Mouse (Mus musculus): ENCODE results near the gene Ago4. TPM values are rescaled to one million over a fixed set of nuclear protein-coding genes. Genes with fewer than 3 reads are reported as not detected.

Gene Ago4
- polyA plus RNA-seq, 1 experiment from 2014 or later: 1.2 TPM

DNA sequence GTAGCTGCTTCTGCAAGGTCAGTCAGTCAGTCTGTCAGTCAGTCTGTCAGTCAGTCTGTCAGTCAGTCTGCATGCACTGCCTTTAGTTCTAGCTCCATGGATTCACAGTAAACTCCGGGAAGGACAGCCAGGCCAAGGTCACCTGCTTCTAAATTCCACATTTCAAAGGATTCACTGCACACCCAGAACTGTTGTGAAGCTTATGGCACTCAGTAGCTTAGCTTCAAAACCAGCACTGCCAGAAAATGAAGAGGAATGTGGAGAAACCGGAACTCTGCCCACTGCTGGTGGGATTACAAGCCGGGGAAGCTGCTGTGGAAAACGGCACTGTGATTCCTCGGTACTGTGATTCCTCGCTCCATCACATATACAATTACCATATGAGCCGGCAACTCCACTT, 77.8 kb downstream of the Ago4 start:
- Histone ChIP-seq H3K27me3 (ENCODE audit: low read depth, poor library complexity, severe bottlenecking) (no peaks in the 10 kb centered on the region), H3K9me3 (replicated peaks) (no peaks in the 10 kb centered on the region), H3K4me1 (no peaks in the 10 kb centered on the region), H3K4me3 (no peak overlapping the region), H3K36me3 (peaks cover 100% of the 10 kb centered on the region), H3K27ac (no peak overlapping the region)
- 91% methylated on average over 7 of the region's 7 CpGs for WGBS
- DNase-seq (ENCODE audit: low spot score): no peak

DNA sequence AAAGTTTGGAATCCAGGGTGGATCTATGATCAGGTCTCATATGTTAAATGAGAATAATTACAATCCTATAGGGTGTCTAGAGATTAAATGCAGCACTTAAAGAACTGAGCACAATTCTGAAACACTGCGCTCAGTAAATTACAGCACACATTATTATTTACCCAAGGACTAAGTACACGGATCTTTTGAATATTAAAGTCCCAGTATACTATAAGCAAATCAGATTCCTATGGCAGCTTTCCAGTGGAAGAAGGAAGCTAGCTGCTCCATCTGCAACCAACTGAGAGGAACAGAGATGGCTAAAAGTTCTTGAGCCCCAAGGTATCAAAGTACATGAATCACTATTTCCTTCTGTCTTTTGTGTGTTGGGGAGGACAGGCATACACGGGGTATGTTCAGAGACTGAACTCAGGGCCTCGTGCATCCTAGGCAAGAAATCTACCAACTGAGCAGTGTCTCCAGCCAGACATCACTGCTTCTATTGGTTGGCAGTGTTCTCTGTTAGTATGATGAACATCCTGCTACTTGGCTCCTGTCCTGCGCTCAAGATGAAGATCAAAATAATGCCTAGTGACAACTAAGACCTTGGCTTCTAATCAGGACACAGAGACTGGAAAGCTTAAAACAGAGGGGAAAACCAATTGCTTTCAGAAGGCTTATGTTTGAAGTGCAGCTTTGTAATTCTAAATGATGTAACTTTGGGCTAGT, 78.6 kb downstream of the Ago4 start:
- Histone ChIP-seq H3K9me3 (replicated peaks) (no peaks in the 10 kb centered on the region), H3K27me3 (ENCODE audit: low read depth, poor library complexity, severe bottlenecking) (no peaks in the 10 kb centered on the region), H3K36me3 (peaks cover 99% of the 10 kb centered on the region), H3K4me1 (no peaks in the 10 kb centered on the region), H3K27ac (no peak overlapping the region), H3K4me3 (no peak overlapping the region)
- 96% methylated on average over 5 of the region's 5 CpGs for WGBS
- DNase-seq (ENCODE audit: low spot score): no peak

DNA sequence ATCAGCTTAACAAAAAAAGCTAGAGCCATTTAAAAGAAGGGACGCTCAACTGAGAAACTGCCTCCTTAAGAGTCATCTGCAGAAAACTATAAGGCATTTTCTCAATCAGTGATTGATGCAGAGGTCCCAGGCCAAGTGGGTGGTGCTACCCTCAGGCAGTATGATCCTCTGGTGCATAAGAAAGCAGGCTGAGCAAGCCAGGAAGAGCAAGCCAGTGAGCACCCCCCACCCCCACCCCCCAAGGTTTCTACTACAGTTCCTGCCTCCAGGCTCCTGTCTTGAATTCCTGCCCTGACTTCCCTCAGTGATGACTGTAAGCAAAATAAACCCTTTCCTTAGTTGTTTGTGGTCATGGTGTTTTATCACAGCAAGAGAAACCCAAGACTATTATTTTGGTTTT, 83.0 kb downstream of the Ago4 start:
- H3K36me3 ChIP-seq: peaks cover 91% of the 10 kb centered on the region
- no peaks in the 10 kb centered on the region for H3K27me3 ChIP-seq (ENCODE audit: low read depth, poor library complexity, severe bottlenecking)
- no peaks in the 10 kb centered on the region for H3K9me3 ChIP-seq (replicated peaks)
- DNase-seq (ENCODE audit: low spot score): no peak
- 92% methylated on average over 1 of the region's 1 CpGs for WGBS
- no peak overlapping the region for H3K27ac ChIP-seq
- H3K4me1 ChIP-seq: no peaks in the 10 kb centered on the region
- H3K4me3 ChIP-seq: no peak overlapping the region

DNA sequence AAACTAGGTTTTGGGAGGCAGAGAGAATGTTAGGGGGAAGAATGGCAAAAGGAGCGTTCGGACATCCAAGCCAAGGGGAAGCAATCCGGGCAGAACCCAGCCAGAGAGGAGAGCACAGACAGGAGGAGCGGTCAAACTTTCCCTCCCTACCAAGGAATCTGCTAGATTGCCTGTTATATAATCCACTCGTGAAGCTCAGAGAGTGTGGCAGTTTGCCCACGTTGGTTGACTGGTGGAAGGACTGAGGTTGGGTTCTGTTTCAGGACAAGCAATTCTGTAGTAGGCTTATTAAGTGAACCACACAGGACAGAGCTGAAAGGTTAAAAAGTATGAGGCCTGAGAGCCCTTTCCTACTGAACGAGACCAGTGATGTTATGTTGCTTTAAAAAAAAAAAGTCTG, 86.1 kb downstream of the Ago4 start:
- no peaks in the 10 kb centered on the region for H3K9me3 ChIP-seq (replicated peaks)
- no peak overlapping the region for H3K4me3 ChIP-seq
- no peak overlapping the region for H3K27ac ChIP-seq
- H3K27me3 ChIP-seq (ENCODE audit: low read depth, poor library complexity, severe bottlenecking): no peaks in the 10 kb centered on the region
- no peaks in the 10 kb centered on the region for H3K4me1 ChIP-seq
- DNase-seq (ENCODE audit: low spot score): no peak
- 89% methylated on average over 7 of the region's 7 CpGs for WGBS
- H3K36me3 ChIP-seq: peaks cover 81% of the 10 kb centered on the region

DNA sequence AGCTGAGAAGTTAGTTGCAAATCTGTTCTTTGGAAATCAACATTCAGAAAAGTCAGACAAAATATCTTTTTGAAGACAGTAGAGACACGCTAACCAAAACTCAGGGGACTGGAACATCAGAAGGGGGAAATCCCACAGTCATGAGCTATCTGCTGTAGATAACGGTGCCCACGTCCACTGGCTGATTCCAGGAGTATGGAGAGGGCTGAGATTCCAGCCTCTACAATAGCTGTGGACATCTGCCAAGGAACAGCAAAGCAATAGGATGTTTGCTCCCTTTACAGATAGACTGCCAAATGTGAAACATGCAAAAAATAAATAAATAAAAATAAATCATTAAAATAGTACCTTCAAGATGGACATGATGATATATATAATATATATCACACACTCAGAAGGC, 88.7 kb downstream of the Ago4 start:
- Histone ChIP-seq H3K27ac (no peak overlapping the region), H3K36me3 (peaks cover 84% of the 10 kb centered on the region), H3K27me3 (ENCODE audit: low read depth, poor library complexity, severe bottlenecking) (no peaks in the 10 kb centered on the region), H3K4me1 (no peaks in the 10 kb centered on the region), H3K9me3 (replicated peaks) (no peaks in the 10 kb centered on the region), H3K4me3 (no peak overlapping the region)
- 96% methylated on average over 3 of the region's 3 CpGs for WGBS
- no peak for DNase-seq (ENCODE audit: low spot score)

Small RNAs within 50 kb of the gene (microRNA-seq; reads per million reads assigned to microRNA genes)
- gene Mir7119: 1.5 reads per million

Other genes starting within 250 kb of the Ago4 start
- gene Col8a2, start 246.7 kb downstream of the Ago4 start, polyA plus RNA-seq (2016; fragmentation: Nextera tagmentation; extraction: Ambion mirVana): 0.65 and 1.4 TPM in 2 replicates
- 95.1 and 97.5 TPM in 2 replicates for gene Adprhl2, start 211.8 kb downstream of the Ago4 start, polyA plus RNA-seq (2016; fragmentation: Nextera tagmentation; extraction: Ambion mirVana)
- gene Tekt2, start 207.8 kb downstream of the Ago4 start, polyA plus RNA-seq (2016; fragmentation: Nextera tagmentation; extraction: Ambion mirVana): 0.35 and 0.98 TPM in 2 replicates
- gene Ago3, start 103.9 kb downstream of the Ago4 start, polyA plus RNA-seq (2016; fragmentation: Nextera tagmentation; extraction: Ambion mirVana): 12.4 and 18.5 TPM in 2 replicates
- 4.8 and 5.9 TPM in 2 replicates for gene Ago1, start 64.9 kb downstream of the Ago4 start, polyA plus RNA-seq (2016; fragmentation: Nextera tagmentation; extraction: Ambion mirVana)
- 56.1 and 57.9 TPM in 2 replicates for gene Clspn, start 23.5 kb upstream of the Ago4 start, polyA plus RNA-seq (2016; fragmentation: Nextera tagmentation; extraction: Ambion mirVana)
- gene 5730409E04Rik, start 76.3 kb upstream of the Ago4 start, polyA plus RNA-seq (2016; fragmentation: Nextera tagmentation; extraction: Ambion mirVana): 1.3 and 1.8 TPM in 2 replicates
- 593 TPM in 2 replicates for gene Psmb2, start 144.2 kb upstream of the Ago4 start, polyA plus RNA-seq (2016; fragmentation: Nextera tagmentation; extraction: Ambion mirVana)
- gene Tfap2e, start 202.8 kb upstream of the Ago4 start, polyA plus RNA-seq (2016; fragmentation: Nextera tagmentation; extraction: Ambion mirVana): not detected in 2 replicates
- 37.7 and 41.3 TPM in 2 replicates for gene Ncdn, start 220.0 kb upstream of the Ago4 start, polyA plus RNA-seq (2016; fragmentation: Nextera tagmentation; extraction: Ambion mirVana)
- 18.7 and 19.8 TPM in 2 replicates for gene AU040320, start 220.1 kb upstream of the Ago4 start, polyA plus RNA-seq (2016; fragmentation: Nextera tagmentation; extraction: Ambion mirVana)

Data from limb, embryonic 10.5 days (tissue).